Mouse (Mus musculus) midbrain, embryonic 13.5 days (tissue): ENCODE data around the gene Dnah2. TPM values are rescaled to one million over a fixed set of nuclear protein-coding genes. Genes with fewer than 3 reads are reported as not detected.

ENCODE experiments used
- ATAC-seq: fragments of 200-750 bp; cut with Nextera tagmentation; 2 replicates; pipeline ENCODE4 v1.8.0; 2017; ENCODE audit warnings: mild to moderate bottlenecking, moderate TSS enrichment, moderate library complexity
- H3K27ac ChIP-seq: fragments of 300-500 bp; sonication (generic); 2 replicates; pipeline ENCODE4 v1.5.1; 2015; ENCODE audit warnings: inconsistent platforms, mild to moderate bottlenecking, moderate library complexity
- H3K27me3 ChIP-seq: fragments of 300-500 bp; sonication (generic); 2 replicates; pipeline ENCODE4 v1.6.1; 2015; ENCODE audit warnings: mild to moderate bottlenecking, inconsistent platforms
- H3K36me3 ChIP-seq: fragments of 300-500 bp; sonication (generic); 2 replicates; pipeline ENCODE4 v1.6.1; 2015; ENCODE audit warnings: mild to moderate bottlenecking, inconsistent platforms
- H3K4me1 ChIP-seq: fragments of 300-500 bp; sonication (generic); replicated peaks from 2 replicates; pipeline ENCODE4 v1.6.1; 2015; ENCODE audit warnings: inconsistent platforms
- H3K4me2 ChIP-seq: fragments of 300-500 bp; sonication (generic); replicated peaks from 2 replicates; pipeline ENCODE4 v1.6.1; 2015; ENCODE audit warnings: moderate library complexity, mild to moderate bottlenecking, inconsistent platforms
- H3K4me3 ChIP-seq: fragments of 300-500 bp; sonication (generic); replicated peaks from 2 replicates; pipeline ENCODE4 v1.5.1; 2015; ENCODE audit warnings: mild to moderate bottlenecking, inconsistent platforms
- H3K9ac ChIP-seq: fragments of 300-500 bp; sonication (generic); replicated peaks from 2 replicates; pipeline ENCODE4 v1.6.1; 2015; ENCODE audit warnings: mild to moderate bottlenecking, inconsistent platforms
- H3K9me3 ChIP-seq: fragments of 300-500 bp; sonication (generic); 2 replicates; pipeline ENCODE4 v1.6.1; 2016; ENCODE audit warnings: mild to moderate bottlenecking, inconsistent platforms
- WGBS: fragments of 180-500 bp; shearing (Covaris S2); methylation state at CpG from one replicate; pipeline ENCODE4 v1.1.7; 2015; 5-methylcytosine and 5-hydroxymethylcytosine counted together
- polyA plus RNA-seq: library from polyadenylated mRNA; unstranded; fragments of >200 nt; fragmentation: Nextera tagmentation; extraction: Ambion mirVana; gene quantifications from 2 replicates; pipeline ENCODE4 v1.2.1, GENCODE M21; 2015

Gene Dnah2
- polyA plus RNA-seq, 1 experiment from 2014 or later: 2.7 TPM

- Histone ChIP-seq H3K9ac (no peak overlapping the region), H3K27me3 (no peaks in the 10 kb centered on the region), H3K4me2 (no peak overlapping the region), H3K4me3 (no peak overlapping the region), H3K4me1 (peaks cover 23% of the 10 kb centered on the region), H3K27ac (peak overlapping the region; percentile 98; the same call in 1 of the 2 replicates), H3K36me3 (0 out of 2 replicates have a peak, but pooled peaks cover 3% of the 10 kb centered on the region), H3K9me3 (no peaks in the 10 kb centered on the region)
- ATAC-seq: no peak
- 86% methylated on average over 9 of the region's 9 CpGs for WGBS
Observed at GRCm38 (mm10) chr11:69525661-69526060, 23.2 kb downstream of the Dnah2 start.

GRCm38 (mm10) chr11:69523651-69524050, 25.3 kb downstream of the Dnah2 start:
- no peak for ATAC-seq
- Histone ChIP-seq H3K9me3 (no peaks in the 10 kb centered on the region), H3K4me3 (no peak overlapping the region), H3K4me1 (peaks cover 23% of the 10 kb centered on the region), H3K27ac (no peak overlapping the region), H3K36me3 (no peaks in the 10 kb centered on the region), H3K27me3 (no peaks in the 10 kb centered on the region), H3K9ac (no peak overlapping the region), H3K4me2 (no peak overlapping the region)
- WGBS: 86% methylated on average over 4 of the region's 4 CpGs

DNA sequence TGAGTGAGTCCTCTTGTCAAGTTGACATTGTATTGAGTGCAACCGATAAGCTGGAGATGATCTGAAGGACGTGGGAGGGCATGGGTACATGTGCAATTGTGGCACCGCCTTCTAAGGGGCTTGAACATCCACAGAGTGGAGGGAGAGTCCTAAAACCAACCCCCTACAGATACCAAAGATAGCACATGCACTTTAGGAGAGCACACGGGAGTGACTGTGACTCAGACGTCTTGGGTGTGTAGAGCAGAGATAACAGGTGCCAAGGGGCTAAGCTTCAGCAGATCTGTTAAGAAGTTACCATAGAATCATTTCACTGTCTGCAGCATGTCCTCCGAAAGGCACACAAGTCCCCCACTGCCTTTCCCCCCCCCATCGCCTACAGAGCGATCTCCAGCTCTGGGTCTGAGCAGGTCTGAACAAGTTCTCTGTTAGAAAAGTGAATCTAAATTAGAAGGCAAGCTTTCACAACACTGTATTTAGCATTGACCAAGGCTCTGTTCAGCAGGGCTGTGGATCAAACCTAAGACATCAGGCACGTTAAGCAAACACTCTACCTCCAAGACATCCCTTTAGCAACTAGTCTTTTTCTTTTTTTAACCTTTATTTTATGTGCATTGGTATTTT, 27.3 kb downstream of the Dnah2 start:
- H3K9ac ChIP-seq: no peak overlapping the region
- H3K4me1 ChIP-seq: peaks cover 8% of the 10 kb centered on the region
- H3K27me3 ChIP-seq: no peaks in the 10 kb centered on the region
- H3K9me3 ChIP-seq: no peaks in the 10 kb centered on the region
- no peak overlapping the region for H3K4me2 ChIP-seq
- WGBS: 89% methylated on average over 9 of the region's 9 CpGs
- no peak overlapping the region for H3K4me3 ChIP-seq
- no peaks in the 10 kb centered on the region for H3K36me3 ChIP-seq
- no peak overlapping the region for H3K27ac ChIP-seq
- no peak for ATAC-seq

DNA sequence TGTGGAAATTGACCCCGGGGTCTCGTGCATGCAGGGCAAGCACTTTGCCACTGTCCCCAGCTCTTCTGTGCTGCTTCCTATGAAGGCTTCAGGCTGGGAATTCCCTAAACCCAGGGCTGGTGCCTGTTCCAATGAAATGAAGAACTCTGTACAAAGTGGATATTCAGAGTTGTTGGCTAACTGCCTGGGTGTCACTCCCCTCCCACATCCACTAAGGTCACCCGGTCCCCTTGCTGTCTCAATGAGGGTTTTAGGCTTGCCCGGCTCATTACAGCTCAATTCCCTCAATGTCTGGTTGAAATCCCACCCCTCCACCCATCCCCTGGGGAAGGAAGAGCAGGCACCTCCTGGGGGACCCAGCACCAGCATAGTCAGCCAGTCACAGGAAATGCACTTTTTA, 28.9 kb downstream of the Dnah2 start:
- Histone ChIP-seq H3K27me3 (no peaks in the 10 kb centered on the region), H3K27ac (no peak overlapping the region), H3K4me2 (no peak overlapping the region), H3K9ac (no peak overlapping the region), H3K36me3 (no peaks in the 10 kb centered on the region), H3K4me3 (no peak overlapping the region), H3K4me1 (no peaks in the 10 kb centered on the region), H3K9me3 (no peaks in the 10 kb centered on the region)
- 76% methylated on average over 4 of the region's 4 CpGs for WGBS
- no peak for ATAC-seq

GRCm38 (mm10) chr11:69516661-69517060, 32.2 kb downstream of the Dnah2 start:
- WGBS: 75% methylated on average over 3 of the region's 3 CpGs
- Histone ChIP-seq H3K4me2 (no peak overlapping the region), H3K9me3 (no peaks in the 10 kb centered on the region), H3K27ac (no peak overlapping the region), H3K36me3 (no peaks in the 10 kb centered on the region), H3K4me1 (no peaks in the 10 kb centered on the region), H3K27me3 (no peaks in the 10 kb centered on the region), H3K4me3 (no peak overlapping the region), H3K9ac (peak overlapping the region; percentile 12; the same call in 1 of the 2 replicates)
- no peak for ATAC-seq

DNA sequence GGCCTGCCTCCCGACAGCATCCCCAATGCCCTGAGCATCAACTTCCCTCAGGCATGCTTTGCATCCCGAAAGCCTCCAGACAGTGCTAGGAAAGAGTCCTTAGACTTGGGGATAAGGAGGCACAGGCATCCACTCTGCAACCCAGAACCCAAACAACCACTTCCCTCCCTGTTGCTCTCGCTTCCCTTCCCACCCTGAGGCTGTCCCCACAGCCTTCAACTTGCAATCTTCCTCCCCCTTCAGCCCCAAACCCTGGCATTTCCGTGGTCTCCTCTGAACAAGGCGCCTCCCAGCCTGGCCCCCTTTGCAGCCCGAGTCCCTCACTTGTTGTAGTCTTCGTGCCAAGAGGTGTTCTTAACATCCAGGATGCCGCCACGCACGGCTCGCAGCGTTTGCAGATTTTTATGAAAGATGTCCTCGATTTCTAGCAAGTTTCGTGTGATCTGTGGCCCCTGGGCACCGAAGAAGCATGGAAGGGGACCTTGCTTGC, 32.7 kb downstream of the Dnah2 start:
- H3K9me3 ChIP-seq: no peaks in the 10 kb centered on the region

DNA sequence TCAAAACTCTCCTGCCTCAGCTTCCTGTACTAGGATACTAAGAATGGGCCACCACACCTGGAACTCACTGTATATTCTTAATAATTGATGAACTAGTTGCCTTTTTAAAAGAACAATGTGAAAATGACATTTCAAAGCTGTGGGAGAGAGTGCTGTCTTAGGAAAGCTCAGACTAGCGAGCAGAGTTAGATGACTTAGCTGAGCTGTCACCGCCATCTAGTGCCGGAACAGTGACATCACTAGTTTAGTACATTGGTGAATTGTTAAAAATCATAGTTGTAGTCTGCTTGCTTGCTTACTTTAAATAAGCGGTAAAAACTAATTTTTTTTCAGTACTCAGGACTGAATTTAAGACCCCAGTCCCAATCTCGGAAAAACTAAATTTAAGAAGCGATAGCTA, 35.1 kb downstream of the Dnah2 start:
- Histone ChIP-seq H3K27me3 (no peaks in the 10 kb centered on the region), H3K4me3 (no peak overlapping the region), H3K27ac (no peak overlapping the region), H3K4me2 (no peak overlapping the region), H3K9me3 (no peaks in the 10 kb centered on the region), H3K4me1 (no peaks in the 10 kb centered on the region), H3K36me3 (no peaks in the 10 kb centered on the region), H3K9ac (no peak overlapping the region)
- ATAC-seq: no peak
- WGBS: 13% methylated on average over 6 of the region's 6 CpGs

More for the DNA sequence above, 32.7 kb downstream of the Dnah2 start:
- Histone ChIP-seq H3K27me3 (no peaks in the 10 kb centered on the region), H3K36me3 (no peaks in the 10 kb centered on the region), H3K27ac (no peak overlapping the region), H3K4me1 (no peaks in the 10 kb centered on the region), H3K9ac (0 out of 2 replicates have a peak overlapping the region, but pooled peaks have one; percentile 12), H3K4me2 (no peak overlapping the region), H3K4me3 (no peak overlapping the region)
- ATAC-seq: no peak
- 78% methylated on average over 15 of the region's 15 CpGs for WGBS

DNA sequence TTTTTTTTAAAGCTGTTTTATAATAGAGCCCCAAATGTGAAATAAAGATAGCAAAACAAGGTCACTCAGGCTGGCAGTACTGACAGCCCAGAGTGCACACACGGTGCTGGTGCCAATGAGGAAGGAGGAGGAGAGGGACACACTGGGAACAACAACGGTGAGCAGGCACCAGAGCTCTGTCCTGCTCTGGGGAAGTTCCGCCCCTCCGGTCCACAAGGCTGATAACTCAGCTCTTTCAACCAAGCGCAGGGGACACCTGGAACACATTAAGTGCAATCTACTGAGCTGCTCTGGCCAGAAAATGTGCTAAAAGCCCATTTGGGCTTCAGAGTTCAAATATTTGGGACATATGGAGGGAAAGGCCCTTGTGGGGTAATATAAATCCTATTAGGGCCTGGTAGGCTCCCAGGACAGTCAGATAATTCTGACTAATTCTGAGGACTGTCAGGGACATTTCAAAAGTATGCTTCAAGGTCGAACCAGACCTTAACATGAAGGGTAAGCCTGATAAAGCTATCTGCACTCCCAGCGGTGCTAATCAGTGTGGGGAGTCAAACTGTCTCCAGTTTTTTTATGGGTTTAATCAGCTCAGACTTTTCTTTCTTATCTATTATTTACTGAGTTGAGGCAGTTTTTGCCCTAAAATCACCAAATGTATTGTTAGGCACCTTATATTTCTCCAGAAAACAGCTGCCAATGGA, 38.0 kb downstream of the Dnah2 start:
- Histone ChIP-seq H3K27me3 (no peaks in the 10 kb centered on the region), H3K27ac (no peak overlapping the region), H3K9me3 (no peaks in the 10 kb centered on the region), H3K9ac (no peak overlapping the region; the same call in 1 of the 2 replicates), H3K36me3 (no peaks in the 10 kb centered on the region), H3K4me1 (no peaks in the 10 kb centered on the region), H3K4me2 (no peak overlapping the region), H3K4me3 (no peak overlapping the region)
- 69% methylated on average over 7 of the region's 7 CpGs for WGBS
- no peak for ATAC-seq

DNA sequence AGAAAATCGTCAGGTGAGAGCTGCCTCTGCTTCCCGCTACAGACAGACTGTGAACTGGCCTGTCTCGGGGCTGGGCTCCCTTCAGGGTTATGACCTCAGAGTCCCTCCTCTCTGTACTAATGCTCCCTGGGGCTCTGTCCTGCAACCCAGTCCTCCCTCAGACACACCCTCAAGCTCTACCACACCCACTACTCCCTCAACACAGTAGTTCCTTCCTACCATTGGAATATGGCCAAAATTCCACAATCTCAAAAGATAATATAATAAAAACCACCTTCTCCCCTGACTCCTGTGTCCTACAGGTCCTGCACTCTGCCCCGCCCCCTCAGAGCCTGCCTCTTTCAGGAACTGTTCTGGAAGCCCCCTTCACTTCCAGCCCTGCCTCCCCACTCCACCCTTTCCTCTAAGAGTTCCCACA, 45.0 kb downstream of the Dnah2 start:
- no peak for ATAC-seq
- no peaks in the 10 kb centered on the region for H3K36me3 ChIP-seq
- H3K9ac ChIP-seq: no peak overlapping the region
- H3K9me3 ChIP-seq: no peaks in the 10 kb centered on the region
- H3K27ac ChIP-seq: no peak overlapping the region
- no peaks in the 10 kb centered on the region for H3K4me1 ChIP-seq
- no peak overlapping the region for H3K4me3 ChIP-seq
- 49% methylated on average over 4 of the region's 4 CpGs for WGBS
- no peaks in the 10 kb centered on the region for H3K27me3 ChIP-seq
- H3K4me2 ChIP-seq: no peak overlapping the region

DNA sequence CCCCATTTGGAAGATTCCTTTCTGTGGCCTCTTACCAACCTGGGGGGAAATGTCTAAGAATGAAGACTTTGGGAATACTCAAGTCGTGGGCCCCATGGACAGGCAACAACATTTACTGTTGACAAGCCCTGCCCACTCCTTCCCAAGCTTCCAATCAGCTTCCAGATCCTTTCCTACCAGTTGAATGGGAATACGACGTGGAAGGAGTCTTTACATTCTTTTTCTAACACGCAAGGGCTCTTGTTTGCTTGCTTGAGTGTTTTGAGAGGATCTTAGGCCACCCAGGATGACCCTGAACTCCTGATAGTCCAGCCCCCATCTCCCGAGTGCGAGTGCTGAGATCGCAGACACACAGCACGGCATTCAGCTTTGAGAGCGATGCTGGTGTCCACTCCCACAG, 47.4 kb downstream of the Dnah2 start:
- 62% methylated on average over 9 of the region's 9 CpGs for WGBS
- H3K27ac ChIP-seq: no peak overlapping the region
- no peak for ATAC-seq

DNA sequence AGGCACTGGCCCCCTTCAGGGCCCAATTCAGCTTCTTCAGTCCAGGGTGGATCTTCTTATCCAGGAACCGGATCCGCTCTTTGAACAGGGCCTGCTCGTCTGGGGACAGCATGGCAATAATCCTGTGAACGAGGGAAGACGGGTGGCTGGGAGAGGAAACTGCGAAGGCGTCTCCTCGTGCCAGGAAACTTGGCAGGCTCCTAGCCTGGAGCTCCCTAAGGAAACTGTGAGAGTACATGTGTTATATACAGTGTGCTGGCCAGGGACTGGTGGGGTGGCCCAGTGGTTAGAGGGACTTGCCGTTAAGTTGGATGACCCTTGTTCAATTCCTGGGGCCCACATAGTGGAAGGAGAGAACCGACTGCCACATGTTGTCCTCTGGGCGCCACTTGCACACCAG, 49.8 kb downstream of the Dnah2 start:
- H3K27me3 ChIP-seq: no peaks in the 10 kb centered on the region
- no peaks in the 10 kb centered on the region for H3K9me3 ChIP-seq
- no peaks in the 10 kb centered on the region for H3K36me3 ChIP-seq
- no peak overlapping the region for H3K27ac ChIP-seq
- no peak overlapping the region for H3K4me2 ChIP-seq
- no peak for ATAC-seq
- H3K4me3 ChIP-seq: no peak overlapping the region
- 92% methylated on average over 11 of the region's 11 CpGs for WGBS
- no peak overlapping the region for H3K9ac ChIP-seq
- no peaks in the 10 kb centered on the region for H3K4me1 ChIP-seq

More for the DNA sequence above, 47.4 kb downstream of the Dnah2 start:
- no peak overlapping the region for H3K4me3 ChIP-seq
- H3K36me3 ChIP-seq: no peaks in the 10 kb centered on the region
- no peak overlapping the region for H3K9ac ChIP-seq
- no peaks in the 10 kb centered on the region for H3K9me3 ChIP-seq
- no peaks in the 10 kb centered on the region for H3K4me1 ChIP-seq
- H3K4me2 ChIP-seq: no peak overlapping the region
- H3K27me3 ChIP-seq: no peaks in the 10 kb centered on the region

DNA sequence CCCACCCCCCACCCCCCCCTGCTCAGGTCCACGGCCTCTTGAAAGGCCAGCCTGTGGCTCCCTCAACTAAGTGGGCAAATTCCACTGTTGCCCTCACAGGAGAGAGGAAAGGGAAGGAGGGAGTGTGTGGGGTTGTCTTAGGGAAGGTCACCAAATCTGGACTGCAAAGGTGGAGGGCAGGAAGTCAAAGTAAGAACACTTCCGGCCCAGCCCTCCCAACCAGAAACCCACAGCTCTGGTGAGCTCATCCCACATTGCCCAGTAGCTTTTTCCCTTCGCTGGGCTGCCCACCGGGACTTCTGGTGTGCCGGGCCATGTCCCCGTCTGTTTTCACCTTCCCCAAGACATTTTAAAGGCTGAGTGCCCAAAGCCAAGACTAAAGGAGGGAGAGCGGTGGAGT, 57.2 kb downstream of the Dnah2 start:
- Histone ChIP-seq H3K9ac (no peak overlapping the region), H3K27ac (no peak overlapping the region), H3K4me3 (no peak overlapping the region), H3K9me3 (no peaks in the 10 kb centered on the region), H3K4me1 (no peaks in the 10 kb centered on the region), H3K27me3 (no peaks in the 10 kb centered on the region), H3K4me2 (no peak overlapping the region), H3K36me3 (no peaks in the 10 kb centered on the region)
- WGBS: 86% methylated on average over 7 of the region's 7 CpGs
- ATAC-seq: no peak
